Mouse (Mus musculus) liver, postnatal 0 days (tissue): ENCODE results near the gene Nectin1. TPM values are rescaled to one million over a fixed set of nuclear protein-coding genes. Genes with fewer than 3 reads are reported as not detected.

ENCODE experiments used
- ATAC-seq: fragments of 200-750 bp; cut with Nextera tagmentation; 2 replicates; pipeline ENCODE4 v1.8.0; 2017; ENCODE audit warnings: mild to moderate bottlenecking, moderate library complexity
- DNase-seq: peaks from one replicate; pipeline ENCODE4 v3.0.0-alpha.2; 2016
- H3K27ac ChIP-seq: fragments of 300-500 bp; sonication (generic); 2 replicates; pipeline ENCODE4 v1.5.1; 2014; ENCODE audit warnings: antibody characterized with exemption, moderate library complexity, mild to moderate bottlenecking, low read depth
- H3K27me3 ChIP-seq: fragments of 300-500 bp; sonication (generic); 2 replicates; pipeline ENCODE4 v1.6.1; 2014; ENCODE audit warnings: low read length, control low read depth, mixed read lengths; ENCODE audit not compliant: insufficient read depth
- H3K36me3 ChIP-seq: fragments of 300-500 bp; sonication (generic); replicated peaks from 2 replicates; pipeline ENCODE4 v1.6.1; 2014; ENCODE audit warnings: mild to moderate bottlenecking, control low read depth, low read length, moderate library complexity, mixed read lengths; ENCODE audit not compliant: insufficient read depth
- H3K4me1 ChIP-seq: fragments of 300-500 bp; sonication (generic); 2 replicates; pipeline ENCODE4 v1.6.1; 2014; ENCODE audit warnings: antibody characterized with exemption, mild to moderate bottlenecking, control low read depth; ENCODE audit not compliant: insufficient read depth
- H3K4me2 ChIP-seq: fragments of 300-500 bp; sonication (generic); 2 replicates; pipeline ENCODE4 v1.6.1; 2014; ENCODE audit warnings: low read depth, mild to moderate bottlenecking, low read length, moderate library complexity, mixed read lengths
- H3K4me3 ChIP-seq: fragments of 300-500 bp; sonication (generic); 2 replicates; pipeline ENCODE4 v1.5.1; 2014; ENCODE audit warnings: low read depth, low read length
- H3K9ac ChIP-seq: fragments of 300-500 bp; sonication (generic); replicated peaks from 2 replicates; pipeline ENCODE4 v1.6.1; 2014; ENCODE audit warnings: mild to moderate bottlenecking, moderate library complexity
- H3K9me3 ChIP-seq: fragments of 300-500 bp; sonication (generic); 2 replicates; pipeline ENCODE4 v1.6.1; 2016; ENCODE audit warnings: mild to moderate bottlenecking, control low read depth, low read length, mixed read lengths
- CTCF ChIP-seq: sonication (generic); IDR thresholded peaks from 2 replicates; pipeline ENCODE4 v1.5.1; 2016; ENCODE audit warnings: antibody characterized with exemption, low read depth
- EP300 ChIP-seq: IDR thresholded peaks from 2 replicates; pipeline ENCODE4 v1.6.1; 2016; ENCODE audit warnings: antibody characterized with exemption, low read depth, mild to moderate bottlenecking
- WGBS: fragments of 180-500 bp; shearing (Covaris S2); extraction: QIAGEN DNeasy Blood & Tissue Kit; methylation state at CpG from one replicate; pipeline ENCODE4 v1.1.7; 2014; ENCODE audit not compliant: insufficient replicate concordance; 5-methylcytosine and 5-hydroxymethylcytosine counted together
- polyA plus RNA-seq: library from polyadenylated mRNA; unstranded; fragments of >200 nt; fragmentation: Nextera tagmentation; extraction: Ambion mirVana; gene quantifications from 2 replicates; pipeline ENCODE4 v1.2.1, GENCODE M21; 2015

The Nectin1 gene
- polyA plus RNA-seq, 1 experiment from 2014 or later: 4.0 TPM

GRCm38 (mm10) chr9:43737331-43737730, 6.5 kb upstream of the Nectin1 start:
- DNase-seq: no peak
- H3K4me2 ChIP-seq: 0 out of 2 replicates have a peak overlapping the region, but pooled peaks have one; percentile 24
- no peak overlapping the region for H3K27ac ChIP-seq
- WGBS: 24% methylated on average over 3 of the region's 3 CpGs
- no peaks in the 10 kb centered on the region for H3K9me3 ChIP-seq
- peaks cover 10% of the 10 kb centered on the region; the same call in 1 of the 2 replicates for H3K4me1 ChIP-seq
- no peak for ATAC-seq
- H3K36me3 ChIP-seq: no peaks in the 10 kb centered on the region
- no peak overlapping the region for H3K9ac ChIP-seq
- H3K27me3 ChIP-seq: no peaks in the 10 kb centered on the region
- TF ChIP-seq EP300 (no peak), CTCF (no peak)
- H3K4me3 ChIP-seq: no peak overlapping the region

- Histone ChIP-seq H3K27ac (no peak overlapping the region), H3K27me3 (no peaks in the 10 kb centered on the region), H3K9me3 (no peaks in the 10 kb centered on the region), H3K4me3 (no peak overlapping the region), H3K36me3 (no peaks in the 10 kb centered on the region), H3K9ac (no peak overlapping the region), H3K4me1 (peaks cover 10% of the 10 kb centered on the region), H3K4me2 (peak overlapping the region; percentile 24; the same call in 1 of the 2 replicates)
- TF ChIP-seq CTCF (no peak), EP300 (no peak)
- WGBS: 9% methylated on average over 12 of the region's 12 CpGs
- no peak for DNase-seq
- peak; percentile 35; the same call in 1 of the 2 replicates for ATAC-seq
Observed at GRCm38 (mm10) chr9:43737871-43738292, 5.9 kb upstream of the Nectin1 start.

GRCm38 (mm10) chr9:43738480-43739084, 5.2 kb upstream of the Nectin1 start:
- Histone ChIP-seq H3K9ac (no peak overlapping the region), H3K9me3 (no peaks in the 10 kb centered on the region), H3K27ac (no peak overlapping the region), H3K27me3 (peaks cover 6% of the 10 kb centered on the region; the same call in 1 of the 2 replicates), H3K36me3 (no peaks in the 10 kb centered on the region), H3K4me3 (no peak overlapping the region), H3K4me1 (peaks cover 13% of the 10 kb centered on the region), H3K4me2 (no peak overlapping the region)
- 28% methylated on average over 6 of the region's 6 CpGs for WGBS
- TF ChIP-seq CTCF (no peak), EP300 (no peak)
- ATAC-seq: no peak
- DNase-seq: no peak

- Histone ChIP-seq H3K36me3 (no peaks in the 10 kb centered on the region), H3K27ac (no peak overlapping the region), H3K27me3 (peaks cover 32% of the 10 kb centered on the region), H3K4me3 (no peak overlapping the region), H3K9me3 (no peaks in the 10 kb centered on the region), H3K4me2 (no peak overlapping the region), H3K9ac (no peak overlapping the region), H3K4me1 (peaks cover 13% of the 10 kb centered on the region)
- 31% methylated on average over 2 of the region's 2 CpGs for WGBS
- no peak for ATAC-seq
- no peak for TF ChIP-seq EP300
- TF ChIP-seq CTCF: no peak
- no peak for DNase-seq
Observed at GRCm38 (mm10) chr9:43741277-43741676, 2.5 kb upstream of the Nectin1 start.

- H3K27ac ChIP-seq: no peak overlapping the region
- ATAC-seq (no peak), DNase-seq (no peak)
- H3K36me3 ChIP-seq: no peaks in the 10 kb centered on the region
- peaks cover 13% of the 10 kb centered on the region for H3K4me1 ChIP-seq
- WGBS: 78% methylated on average over 4 of the region's 4 CpGs
- TF ChIP-seq EP300 (no peak), CTCF (no peak)
- H3K4me3 ChIP-seq: no peak overlapping the region
- peaks cover 35% of the 10 kb centered on the region for H3K27me3 ChIP-seq
- H3K9ac ChIP-seq: no peak overlapping the region
- no peak overlapping the region for H3K4me2 ChIP-seq
- no peaks in the 10 kb centered on the region for H3K9me3 ChIP-seq
Observed at GRCm38 (mm10) chr9:43742066-43742465, 1.7 kb upstream of the Nectin1 start.

GRCm38 (mm10) chr9:43742902-43743646, 710 bp upstream of the Nectin1 start:
- no peak for TF ChIP-seq EP300
- TF ChIP-seq CTCF: no peak
- DNase-seq (peak; percentile 78), ATAC-seq (peak; percentile 62)
- peak overlapping the region; percentile 84 for H3K4me2 ChIP-seq
- peak overlapping the region; percentile 82 for H3K27ac ChIP-seq
- peak overlapping the region; percentile 66 for H3K4me3 ChIP-seq
- no peaks in the 10 kb centered on the region for H3K36me3 ChIP-seq
- 2% methylated on average over 27 of the region's 27 CpGs for WGBS
- H3K9me3 ChIP-seq: no peaks in the 10 kb centered on the region
- H3K4me1 ChIP-seq: peaks cover 8% of the 10 kb centered on the region
- H3K9ac ChIP-seq: peak overlapping the region; percentile 68
- peaks cover 35% of the 10 kb centered on the region for H3K27me3 ChIP-seq
